Mouse (Mus musculus) heart, postnatal 10 days (tissue): ENCODE measurements around the gene Cts8. TPM values are rescaled to one million over a fixed set of nuclear protein-coding genes. Genes with fewer than 3 reads are reported as not detected.

Experiments used
- DNase-seq, 2 experiments: peaks; one replicate each; pipeline ENCODE4 v3.0.0; 2021
- intact Hi-C: fragments of 180-260 bp; cut with DNase I; formaldehyde crosslinking; loops from one replicate; pipeline ENCODE4 v1.15.1; 2025
- total RNA-seq, 2 experiments: library from RNA; stranded (reverse); gene quantifications; 2 replicates each; pipeline ENCODE4 v1.2.3; 2021

The Cts8 gene
- total RNA-seq: not detected

GRCm38 (mm10) chr13:61255258-61255657 is at the start of gene Cts8:
Cts8 (minus strand) TSS chr13:61255358.
- DNase-seq: no peak
- intact Hi-C loops: no loop called here

- intact Hi-C loops: no loop called here
Observed at GRCm38 (mm10) chr13:61288739-61289138, 33.6 kb upstream of the Cts8 start, which contains the start of gene Gm49398. Gm49398 (minus strand) TSS chr13:61288839.

GRCm38 (mm10) chr13:61241076-61241947 is 13.8 kb downstream of the Cts8 start:
- peak; percentile 51 to 71 for DNase-seq
- intact Hi-C loops: loop anchor here (5.0 kb wide), 2 partner anchors 414 to 484 kb away; no protein-coding TSS in a partner anchor

More at GRCm38 (mm10) chr13:61288739-61289138, 33.6 kb upstream of the Cts8 start, which contains the start of gene Gm49398:
- no peak for DNase-seq

GRCm38 (mm10) chr13:61203310-61203709 is 51.8 kb downstream of the Cts8 start, which contains the start of gene Cts6:
Cts6 (minus strand) TSS chr13:61203410.
- intact Hi-C loops: no loop called here
- no peak for DNase-seq

Other genes with a start within 250 kb of the Cts8 start
- not detected for gene Ctsj, start 249.4 kb downstream of the Cts8 start, total RNA-seq
- gene Ctsq, start 214.7 kb downstream of the Cts8 start, total RNA-seq: not detected
- gene Ctsr, start 91.1 kb downstream of the Cts8 start, total RNA-seq: not detected
- not detected for gene Cts6, start 51.9 kb downstream of the Cts8 start, total RNA-seq
- gene Gm49398, start 33.5 kb upstream of the Cts8 start, total RNA-seq: not detected
- not detected for gene Cts7, start 102.8 kb upstream of the Cts8 start, total RNA-seq